Mouse (Mus musculus): ENCODE measurements at regions not wholly inside any gene's neighbourhood (a gene's known extent, or its start where the extent isn't known, plus 50 kb on each side); places are given as distances from the start of the nearest gene placed in this dataset.

- no peak for DNase-seq (ENCODE audit: low read depth, low spot score)
Observed at GRCm38 (mm10) chr3:65478215-65478614, 50.0 kb upstream of the Tiparp start.

- DNase-seq (ENCODE audit: low read depth, low spot score): no peak
Observed at GRCm38 (mm10) chr3:65477111-65477510, 51.1 kb upstream of the Tiparp start.

GRCm38 (mm10) chr3:65476091-65476953 lies 51.9 kb upstream of the Tiparp start:
- DNase-seq (ENCODE audit: low read depth, low spot score): no peak

- no peak for DNase-seq (ENCODE audit: low read depth, low spot score)
Observed at GRCm38 (mm10) chr3:65474585-65474984, 53.6 kb upstream of the Tiparp start.

GRCm38 (mm10) chr3:65471796-65472195 lies 56.4 kb upstream of the Tiparp start:
- no peak for DNase-seq (ENCODE audit: low read depth, low spot score)

- DNase-seq (ENCODE audit: low read depth, low spot score): peak; percentile 77
Observed at GRCm38 (mm10) chr3:65469207-65469606, 59.0 kb upstream of the Tiparp start.

- DNase-seq (ENCODE audit: low read depth, low spot score): no peak
Observed at GRCm38 (mm10) chr3:65464769-65465168, 63.4 kb upstream of the Tiparp start.

- DNase-seq (ENCODE audit: low read depth, low spot score): no peak
Observed at GRCm38 (mm10) chr3:65460936-65461335, 67.3 kb upstream of the Tiparp start.

GRCm38 (mm10) chr3:65459702-65460101 lies 67.3 kb upstream of the Ssr3 start:
- DNase-seq (ENCODE audit: low read depth, low spot score): no peak

GRCm38 (mm10) chr3:65457931-65458330 lies 65.5 kb upstream of the Ssr3 start:
- no peak for DNase-seq (ENCODE audit: low read depth, low spot score)

GRCm38 (mm10) chr3:65455597-65456284 lies 63.3 kb upstream of the Ssr3 start:
- no peak for DNase-seq (ENCODE audit: low read depth, low spot score)

GRCm38 (mm10) chr3:65454301-65454700 lies 61.9 kb upstream of the Ssr3 start:
- DNase-seq (ENCODE audit: low read depth, low spot score): no peak

- no peak for DNase-seq (ENCODE audit: low read depth, low spot score)
Observed at GRCm38 (mm10) chr3:65449176-65449575, 56.8 kb upstream of the Ssr3 start.

- no peak for DNase-seq (ENCODE audit: low read depth, low spot score)
Observed at GRCm38 (mm10) chr3:65443701-65444100, 51.3 kb upstream of the Ssr3 start.

GRCm38 (mm10) chr3:65442946-65443345 lies 50.5 kb upstream of the Ssr3 start:
- peak; percentile 21 for DNase-seq (ENCODE audit: low read depth, low spot score)

- no peak for DNase-seq (ENCODE audit: low read depth, low spot score)
Observed at GRCm38 (mm10) chr3:65442269-65442668, 49.8 kb upstream of the Ssr3 start.
